Mouse (Mus musculus): ENCODE results near the gene Retnlg. TPM values are rescaled to one million over a fixed set of nuclear protein-coding genes. Genes with fewer than 3 reads are reported as not detected.

The Retnlg gene
- not detected for polyA plus RNA-seq (2017; shearing (Covaris generic))

DNA sequence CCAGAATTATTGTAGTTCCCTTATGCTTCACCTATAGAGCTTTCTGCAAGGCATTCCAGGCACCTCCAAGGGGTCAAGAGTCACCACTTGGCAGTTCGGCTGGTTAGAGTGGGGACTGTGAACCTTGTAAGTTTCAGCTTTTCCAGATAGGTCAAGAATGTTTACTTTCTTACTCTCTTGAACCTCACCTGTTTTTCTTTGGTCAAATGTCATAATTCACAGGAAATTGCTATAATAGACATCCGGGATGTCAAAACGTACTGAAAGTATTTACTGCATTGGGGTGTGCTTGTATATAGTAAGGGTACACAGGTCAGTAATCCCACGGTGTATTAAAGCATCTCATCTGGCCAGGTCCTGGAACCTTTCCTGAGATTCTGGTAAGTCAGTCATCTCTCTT, at the start of gene Retnlg:
Gene Retnlg (plus strand): TSS at position 301 of the 400 bp plus-strand sequence.

GRCm38 (mm10) chr16:48842266-48842665, 30.2 kb upstream of the Retnlg start, which contains the start of gene Retnla:
TSS of gene Retnla (plus strand) at chr16:48842551.

Other genes with a start within 250 kb of the Retnlg start
- 122 TPM for gene Trat1, start 100.6 kb upstream of the Retnlg start, polyA plus RNA-seq (2017; shearing (Covaris generic))
- not detected for gene Retnlb, start 55.8 kb upstream of the Retnlg start, polyA plus RNA-seq (2017; shearing (Covaris generic))
- not detected for gene Retnla, start 30.1 kb upstream of the Retnlg start, polyA plus RNA-seq (2017; shearing (Covaris generic))
- gene Dzip3, start 121.5 kb downstream of the Retnlg start, polyA plus RNA-seq (2017; shearing (Covaris generic)) = 6.8 TPM
- gene Cip2a, start 121.6 kb downstream of the Retnlg start, polyA plus RNA-seq (2017; shearing (Covaris generic)) = 2.8 TPM
- gene Myh15, start 184.9 kb downstream of the Retnlg start, polyA plus RNA-seq (2017; shearing (Covaris generic)) = 0.20 TPM